Mouse (Mus musculus) left cerebral cortex, adult 2 months (tissue): ENCODE data around the gene Car14. TPM values are rescaled to one million over a fixed set of nuclear protein-coding genes. Genes with fewer than 3 reads are reported as not detected.
A peak's percentile ranks its signal among the peaks of the same experiment; 100 is the strongest.
"Not testable (repeated sequence)": the region's sequence is repeated elsewhere in the genome, so short reads cannot be mapped to it uniquely, and the experiment has no call there.

Experiments used
- DNase-seq, 2 experiments: peaks; one replicate each; pipeline ENCODE4 v3.0.0; 2021 to 2022; ENCODE audit warnings: low spot score in 2 of 2, mixed read lengths in 1 of 2; ENCODE audit errors: extremely low spot score in 1 of 2
- H3K27ac ChIP-seq: fragments of 200-600 bp; 2 replicates; pipeline ENCODE4 v1.8.1; 2022
- H3K4me3 ChIP-seq: fragments of 200-600 bp; 2 replicates; pipeline ENCODE4 v1.8.1; 2022
- CTCF ChIP-seq: fragments of 200-600 bp; IDR thresholded peaks from 2 replicates; pipeline ENCODE4 v1.8.1; 2022; ENCODE audit warnings: antibody characterized with exemption, mild to moderate bottlenecking, moderate library complexity
- intact Hi-C: fragments of 180-260 bp; cut with DNase I; formaldehyde crosslinking; loops from one replicate; pipeline ENCODE4 v1.15.1; 2025
- total RNA-seq, 2 experiments: library from RNA; stranded (reverse); gene quantifications; 2 replicates each; pipeline ENCODE4 v1.2.3; 2021

The Car14 gene
- total RNA-seq, 2 experiments from 2014 or later = 6.8 to 8.2 TPM

DNA sequence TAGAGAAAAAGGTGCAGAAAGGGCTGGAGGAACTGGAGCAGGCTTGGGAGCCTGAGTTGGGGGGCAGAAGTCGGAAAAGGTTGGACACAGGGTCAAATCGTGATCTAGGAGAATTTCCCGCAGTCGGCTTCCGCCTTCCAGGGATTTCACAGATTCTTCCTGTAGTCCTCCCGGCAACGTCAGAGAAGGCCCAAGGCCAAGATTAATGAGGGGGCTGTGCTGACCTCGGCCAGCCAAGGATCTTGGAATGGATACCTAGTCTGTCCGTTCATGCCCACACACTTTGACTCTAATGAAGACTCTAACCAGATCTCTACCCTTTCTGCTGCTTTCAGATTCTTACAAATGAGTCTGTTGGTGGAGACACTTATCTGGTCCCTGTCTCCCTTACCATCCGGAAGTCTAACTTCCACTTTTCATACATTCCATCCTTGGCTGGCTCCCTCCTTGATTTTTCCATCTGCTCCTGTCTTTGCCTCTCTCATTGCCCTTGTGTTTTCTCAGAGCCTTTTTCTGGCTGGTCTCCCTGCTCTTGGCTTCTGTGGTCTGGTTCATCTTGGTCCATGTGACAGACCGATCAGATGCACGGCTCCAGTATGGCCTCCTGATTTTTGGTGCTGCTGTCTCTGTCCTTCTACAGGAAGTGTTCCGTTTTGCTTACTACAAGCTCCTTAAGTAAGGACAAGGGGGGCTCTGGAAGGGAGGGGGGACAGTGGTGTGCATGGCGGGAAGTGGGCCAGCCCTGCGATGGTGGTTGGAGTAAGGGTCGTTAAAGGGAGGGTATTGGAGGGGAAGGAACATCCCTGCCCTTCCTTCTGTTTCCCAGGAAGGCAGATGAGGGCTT, 10.0 kb downstream of the Car14 start:
- H3K27ac ChIP-seq = peak overlapping the region; percentile 89
- H3K4me3 ChIP-seq = peak overlapping the region; percentile 91
- DNase-seq = no peak
- no peak for TF ChIP-seq CTCF
- intact Hi-C loops = no loop called here

DNA sequence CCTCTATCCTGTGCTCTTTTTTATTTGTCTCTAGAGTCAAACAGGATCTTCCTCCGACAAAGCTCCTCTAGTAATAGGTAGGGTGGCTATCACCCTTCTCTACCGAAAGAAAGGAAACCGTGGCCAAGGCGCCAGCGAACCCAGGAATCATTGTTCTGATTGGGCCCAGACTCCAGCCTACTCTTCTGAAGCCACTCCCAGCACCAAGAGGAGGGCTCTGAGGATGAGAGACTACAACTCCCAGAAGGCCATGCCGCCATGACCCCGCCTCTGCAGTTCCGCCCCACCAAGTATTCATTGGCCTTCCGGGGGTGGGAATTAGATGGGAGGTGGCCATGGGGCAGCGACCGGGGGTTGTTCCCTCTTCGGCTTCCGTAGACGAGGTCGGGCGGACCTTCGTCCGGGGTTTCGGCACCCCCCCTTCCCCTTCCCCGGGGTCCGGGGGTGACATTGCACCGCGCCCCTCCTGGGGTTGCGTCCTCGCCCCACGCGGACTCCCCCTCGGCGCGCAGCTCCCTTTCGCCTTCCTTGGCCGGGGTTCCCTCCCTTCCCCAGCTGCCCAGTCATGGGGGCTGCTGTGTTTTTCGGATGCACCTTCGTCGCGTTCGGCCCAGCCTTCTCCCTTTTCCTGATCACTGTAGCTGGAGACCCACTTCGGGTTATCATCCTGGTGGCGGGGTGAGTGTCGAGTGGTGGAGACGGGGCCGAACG, 10.7 kb downstream of the Car14 start, which contains the start of gene Aph1a:
Aph1a (plus strand) TSS at position 364 of the 711 bp plus-strand sequence.
- H3K4me3 ChIP-seq = peak within 1 kb of the TSS; percentile 91
- intact Hi-C loops = not testable (repeated sequence)
- DNase-seq = peak; percentile 91 to 96
- peak within 1 kb of the TSS; percentile 89 for H3K27ac ChIP-seq

GRCm38 (mm10) chr3:95893126-95893525, 11.4 kb downstream of the Car14 start:
- Histone ChIP-seq H3K4me3 (peak overlapping the region; percentile 91), H3K27ac (peak overlapping the region; percentile 86)
- DNase-seq = no peak
- intact Hi-C loops = no loop called here
- TF ChIP-seq CTCF = no peak

GRCm38 (mm10) chr3:95892066-95893052, 12.1 kb downstream of the Car14 start:
- no peak overlapping the region for H3K4me3 ChIP-seq
- no peak for DNase-seq
- peak overlapping the region; percentile 78 for H3K27ac ChIP-seq
- no peak for TF ChIP-seq CTCF
- intact Hi-C loops = no loop called here

DNA sequence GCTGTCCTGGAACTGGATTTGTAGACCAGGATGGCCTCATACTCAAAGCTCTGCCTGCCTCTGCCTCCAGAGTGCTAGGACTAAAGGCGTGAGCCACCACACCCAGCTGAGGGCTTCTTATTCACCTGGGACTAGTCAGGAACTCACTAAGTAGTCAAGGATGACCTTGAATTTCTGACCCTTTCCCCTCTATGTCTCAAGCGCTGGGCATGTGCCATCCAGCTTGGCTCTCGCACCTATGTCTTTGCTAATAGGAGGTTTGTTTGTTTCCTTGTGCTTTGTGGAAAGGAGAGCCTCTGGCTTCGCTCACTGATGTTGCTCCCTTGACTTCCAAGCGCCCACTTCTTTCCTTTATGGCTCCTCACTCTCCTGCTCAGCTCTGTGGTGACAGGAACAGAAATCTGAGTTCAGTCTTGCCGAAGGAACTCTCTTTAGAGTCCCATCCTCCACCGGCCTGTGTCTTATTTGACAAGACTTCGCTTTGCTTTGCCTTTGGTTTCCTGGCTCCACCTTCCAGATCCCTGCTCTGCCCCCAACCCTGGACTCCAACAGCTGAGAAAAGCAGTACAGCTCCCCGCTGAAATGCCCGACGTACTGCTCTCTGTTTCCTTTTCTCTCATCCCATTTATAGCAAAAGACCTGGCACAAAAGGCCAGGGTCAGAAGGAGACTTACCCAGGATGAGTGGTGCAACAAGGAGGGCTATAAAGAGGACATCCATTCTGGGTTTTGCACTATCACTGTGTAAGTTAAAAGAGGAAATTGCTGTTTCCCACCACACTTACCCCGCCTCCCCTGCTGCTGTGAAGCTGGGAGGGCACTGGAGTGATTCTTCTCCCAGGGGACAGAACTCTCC, 13.1 kb downstream of the Car14 start, which contains the start of gene BC028528:
BC028528 (minus strand) TSS at position 795 of the 855 bp plus-strand sequence.
- DNase-seq = no peak
- no peak for TF ChIP-seq CTCF
- H3K27ac ChIP-seq = peak within 1 kb of the TSS; percentile 78
- H3K4me3 ChIP-seq = peak within 1 kb of the TSS; percentile 26
- intact Hi-C loops = no loop called here

- no peak overlapping the region for H3K4me3 ChIP-seq
- intact Hi-C loops = no loop called here
- TF ChIP-seq CTCF = no peak
- no peak for DNase-seq
- no peak overlapping the region for H3K27ac ChIP-seq
Measured at GRCm38 (mm10) chr3:95889664-95890063, 14.8 kb downstream of the Car14 start.

- DNase-seq = no peak
- intact Hi-C loops = no loop called here
- H3K27ac ChIP-seq = no peak overlapping the region
- TF ChIP-seq CTCF = no peak
- H3K4me3 ChIP-seq = no peak overlapping the region
Measured at GRCm38 (mm10) chr3:95887596-95887995, 16.9 kb downstream of the Car14 start.

- intact Hi-C loops = loop anchor here (5.0 kb wide), 1 partner anchor 68 kb away; no protein-coding TSS in a partner anchor
- no peak for TF ChIP-seq CTCF
- H3K27ac ChIP-seq = no peak overlapping the region
- H3K4me3 ChIP-seq = no peak overlapping the region
- DNase-seq = no peak
Measured at GRCm38 (mm10) chr3:95884400-95884799, 20.1 kb downstream of the Car14 start.

- peak; percentile 66 for TF ChIP-seq CTCF
- intact Hi-C loops = loop anchor here (1.0 to 5.0 kb wide), 3 partner anchors 23 to 69 kb away; partner anchors contain the start of gene Anp32e
- DNase-seq = peak; percentile 65 to 67
- Histone ChIP-seq H3K4me3 (peak overlapping the region; percentile 69), H3K27ac (peak overlapping the region; percentile 96)
Measured at GRCm38 (mm10) chr3:95882816-95883425, 21.6 kb downstream of the Car14 start.
